Mouse (Mus musculus) brain, embryonic 14.5 days (tissue): Measurements from ENCODE around the gene Lmo1.

Experiments
- CTCF ChIP-seq: fragments of 200-500 bp; IDR thresholded peaks from 2 replicates; pipeline ENCODE4 v1.5.1; 2012; ENCODE audit warnings: inconsistent platforms, mild to moderate bottlenecking, moderate library complexity, borderline replicate concordance; ENCODE audit not compliant: insufficient read depth, insufficient read length; ENCODE audit errors: extremely low read depth
- POLR2A ChIP-seq: fragments of 200-500 bp; IDR thresholded peaks from 2 replicates; pipeline ENCODE4 v1.6.1; 2012; ENCODE audit warnings: mild to moderate bottlenecking, inconsistent platforms, borderline replicate concordance; ENCODE audit not compliant: poor library complexity, insufficient read depth, insufficient read length, severe bottlenecking; ENCODE audit errors: extremely low read depth

DNA sequence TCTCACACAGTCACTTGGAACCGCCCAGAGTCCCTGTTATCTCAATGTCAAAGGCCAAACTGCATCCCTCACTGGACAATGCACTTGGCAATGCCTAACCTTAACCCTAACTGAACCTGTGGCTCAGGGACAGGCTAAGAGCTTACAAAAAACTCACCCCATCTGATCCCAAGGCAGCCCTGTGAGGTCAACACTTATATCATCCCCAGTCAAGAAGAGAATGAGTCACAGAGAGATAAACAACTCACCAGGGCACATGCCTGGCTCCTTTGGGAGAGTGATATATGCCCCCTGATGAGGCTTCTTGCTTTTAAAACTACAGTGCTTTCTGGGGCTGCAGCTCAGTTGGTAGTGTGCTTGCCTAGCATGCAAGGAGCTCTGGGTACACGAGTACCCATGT lies 34.0 kb downstream of the Lmo1 start:
- TF ChIP-seq CTCF (no peak), POLR2A (no peak)
